Mouse (Mus musculus) lung, postnatal 10 days (tissue): Measurements from ENCODE around the gene Magi1.
A peak's percentile ranks its signal among the peaks of the same experiment; 100 is the strongest.

Experiments used
- DNase-seq: peaks from one replicate; pipeline ENCODE4 v3.0.0; 2021

The Magi1 gene

DNA sequence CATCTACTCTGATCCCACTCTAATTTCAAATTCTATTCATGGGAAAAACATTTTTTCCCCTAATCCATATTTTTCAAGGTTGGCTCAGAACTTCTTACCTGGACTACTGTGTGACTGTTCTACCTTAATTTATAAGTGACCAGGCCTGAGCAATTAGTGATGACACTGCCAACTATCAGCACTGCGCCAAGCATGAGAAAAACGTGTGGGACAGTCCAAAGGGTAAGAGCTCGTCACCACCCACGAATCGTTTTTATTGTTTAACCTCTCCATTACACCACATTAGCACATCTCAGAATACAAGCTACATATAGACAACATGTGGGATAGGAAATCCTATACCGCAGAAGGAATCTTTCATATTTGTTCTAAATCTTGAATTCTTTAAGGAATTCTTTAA is 347.4 kb downstream of the Magi1 start:
- no peak for DNase-seq

DNA sequence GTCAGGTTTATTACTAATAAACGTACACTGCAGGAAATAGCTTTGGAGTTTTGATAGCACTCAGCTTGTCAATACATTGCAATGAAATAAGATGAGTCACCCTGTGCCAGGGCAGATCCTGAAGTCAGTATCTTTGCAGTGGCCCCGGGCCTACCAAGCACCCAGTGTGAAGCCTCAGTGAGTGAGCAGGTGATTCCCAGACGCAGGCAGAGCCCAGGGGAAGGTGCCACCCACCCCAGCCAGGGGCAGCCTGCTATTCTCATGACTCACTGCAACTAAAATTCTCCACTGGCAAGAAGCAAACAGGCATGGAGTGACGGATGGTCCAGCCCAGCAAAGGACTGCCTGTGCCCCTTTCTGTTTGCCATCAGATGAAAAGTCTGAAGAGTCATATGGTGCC is 347.9 kb downstream of the Magi1 start:
- no peak for DNase-seq

GRCm38 (mm10) chr6:93934700-93935099 is 349.0 kb downstream of the Magi1 start:
- DNase-seq: no peak

GRCm38 (mm10) chr6:93924568-93924967 is 359.1 kb downstream of the Magi1 start:
- no peak for DNase-seq

DNA sequence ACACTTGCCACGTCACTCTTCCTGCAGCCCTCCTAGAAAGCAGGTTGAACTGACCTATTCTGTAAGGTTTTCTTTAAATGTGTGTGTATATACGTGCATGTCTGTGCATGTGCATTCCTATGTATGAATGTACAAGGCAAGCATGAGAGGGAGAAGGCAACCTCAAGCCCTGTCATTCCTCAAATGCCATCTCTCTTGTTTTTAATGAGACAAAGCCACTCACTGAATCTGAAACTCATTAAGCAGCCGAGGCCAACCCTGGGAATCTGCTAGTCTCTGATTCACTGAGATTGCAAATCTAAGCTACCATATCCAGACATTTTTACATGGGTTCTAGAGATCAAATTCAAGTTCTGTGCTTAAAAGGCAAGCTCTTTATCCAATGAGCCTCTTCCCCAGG is 359.7 kb downstream of the Magi1 start:
- no peak for DNase-seq

DNA sequence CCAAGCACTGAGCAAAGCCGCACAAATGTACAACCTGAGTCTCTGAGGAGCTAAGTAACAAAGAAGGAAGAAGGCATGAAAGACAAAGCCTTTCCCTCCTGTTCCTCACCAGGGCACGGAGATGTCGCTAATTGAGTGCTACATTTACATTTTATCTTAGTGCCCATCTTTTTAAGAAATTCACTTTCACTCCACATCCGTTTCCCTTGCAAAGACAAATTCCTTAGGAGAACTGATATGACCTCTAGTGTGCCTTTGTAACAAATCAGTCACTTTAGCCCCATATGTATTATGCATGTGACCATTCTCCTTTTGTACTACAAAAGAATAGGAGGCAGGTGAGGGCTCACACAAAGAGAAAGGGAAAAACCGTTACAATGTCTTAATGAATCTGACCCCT is 360.4 kb downstream of the Magi1 start:
- no peak for DNase-seq

GRCm38 (mm10) chr6:93922931-93923330 is 360.8 kb downstream of the Magi1 start:
- DNase-seq: no peak

- no peak for DNase-seq
These were observed 370.4 kb downstream of the Magi1 start for GRCm38 (mm10) chr6:93913226-93913861.

DNA sequence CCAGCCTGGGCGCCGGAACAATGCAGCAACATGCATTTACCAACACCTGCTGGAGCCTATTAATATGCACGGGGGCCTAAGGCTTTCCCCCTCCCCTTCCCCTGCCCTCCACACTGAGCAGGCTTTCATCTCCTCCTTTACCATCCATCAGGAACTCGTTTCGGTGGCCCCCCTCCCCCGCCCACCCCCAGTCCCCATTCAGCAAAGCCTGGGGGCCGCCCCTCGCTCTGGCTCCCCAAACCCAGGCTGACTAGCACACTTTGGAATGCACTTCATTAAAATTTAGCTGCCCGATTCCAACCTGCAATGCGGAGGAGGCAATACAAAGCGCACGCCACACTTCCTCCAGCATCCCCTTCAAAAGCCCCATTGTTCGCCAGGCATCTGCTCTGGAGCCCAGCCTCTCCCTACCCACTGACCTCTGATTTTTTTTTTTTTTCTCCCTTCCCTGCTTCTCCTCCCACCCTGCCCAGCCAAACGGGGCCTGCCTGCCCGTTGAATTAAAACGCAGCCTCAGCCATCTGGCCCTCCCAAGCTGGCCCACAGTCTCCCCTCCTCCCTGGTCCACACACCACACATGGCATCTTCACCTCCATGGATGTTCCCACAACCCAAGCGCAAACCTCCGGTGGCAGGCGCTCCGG is 371.0 kb downstream of the Magi1 start:
- peak; percentile 6 for DNase-seq

- DNase-seq: no peak
These were observed 371.6 kb downstream of the Magi1 start for GRCm38 (mm10) chr6:93912003-93912581.

GRCm38 (mm10) chr6:93911420-93911819 is 372.3 kb downstream of the Magi1 start:
- DNase-seq: no peak

DNA sequence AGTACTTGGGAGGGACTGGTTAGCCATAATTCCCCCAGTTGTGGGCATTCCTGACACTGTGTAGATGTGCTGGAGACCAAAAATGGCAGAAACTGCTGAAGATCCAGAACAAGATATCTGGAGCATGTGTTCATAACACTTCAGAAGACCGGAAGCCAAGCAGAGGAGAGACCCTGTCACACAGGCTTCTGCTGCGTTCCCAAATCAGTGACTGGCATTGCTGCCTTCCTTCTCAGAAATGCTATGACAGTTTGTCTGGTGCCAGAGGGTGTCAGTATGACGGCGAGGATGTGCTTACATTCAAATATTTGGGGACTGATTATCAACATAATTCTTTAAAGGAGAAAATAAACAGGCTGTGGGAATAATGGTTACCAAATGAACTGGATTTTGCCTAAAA is 373.7 kb downstream of the Magi1 start:
- no peak for DNase-seq

GRCm38 (mm10) chr6:93904987-93905386 is 378.7 kb downstream of the Magi1 start:
- no peak for DNase-seq

- DNase-seq: no peak
These were observed 381.5 kb downstream of the Magi1 start for GRCm38 (mm10) chr6:93902239-93902638.

DNA sequence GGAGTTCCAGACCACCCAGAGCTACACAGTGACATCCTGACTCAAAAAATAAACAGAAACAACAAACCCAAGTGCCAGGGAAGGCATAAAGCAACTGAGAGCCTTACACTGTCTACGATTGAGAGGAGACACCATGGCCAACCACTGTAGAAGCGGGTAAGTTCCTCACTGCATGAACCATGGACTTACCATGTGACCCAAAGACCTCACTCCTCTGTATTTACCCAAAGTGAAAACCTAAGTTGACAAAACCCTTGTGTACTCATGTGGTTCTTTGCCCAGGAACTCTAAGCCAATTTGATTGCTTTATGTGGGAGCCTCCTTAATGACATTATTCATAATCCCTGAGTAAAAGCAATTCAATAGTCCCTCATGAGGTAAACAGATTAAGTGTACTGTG is 382.3 kb downstream of the Magi1 start:
- no peak for DNase-seq

DNA sequence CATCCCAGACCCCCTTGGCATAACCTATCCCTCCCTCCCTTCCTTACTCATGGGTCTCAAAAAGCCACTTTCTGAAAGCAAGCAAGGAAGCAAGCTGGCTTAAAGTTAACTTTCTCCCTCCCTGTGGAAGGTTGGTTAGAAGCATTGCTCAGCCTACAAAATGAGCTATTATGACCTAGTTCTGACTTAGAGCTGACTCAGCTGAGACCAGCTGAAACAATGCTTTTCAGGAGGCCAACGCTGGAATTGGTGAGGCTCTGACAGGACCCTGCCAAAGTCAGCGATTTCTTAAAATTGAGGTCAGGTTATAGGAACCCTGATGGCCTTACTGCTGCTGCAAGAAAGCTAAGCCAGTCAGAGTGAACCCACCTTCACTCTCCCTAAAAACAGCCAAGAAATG is 386.2 kb downstream of the Magi1 start:
- no peak for DNase-seq

GRCm38 (mm10) chr6:93895721-93896120 is 388.0 kb downstream of the Magi1 start:
- DNase-seq: no peak

DNA sequence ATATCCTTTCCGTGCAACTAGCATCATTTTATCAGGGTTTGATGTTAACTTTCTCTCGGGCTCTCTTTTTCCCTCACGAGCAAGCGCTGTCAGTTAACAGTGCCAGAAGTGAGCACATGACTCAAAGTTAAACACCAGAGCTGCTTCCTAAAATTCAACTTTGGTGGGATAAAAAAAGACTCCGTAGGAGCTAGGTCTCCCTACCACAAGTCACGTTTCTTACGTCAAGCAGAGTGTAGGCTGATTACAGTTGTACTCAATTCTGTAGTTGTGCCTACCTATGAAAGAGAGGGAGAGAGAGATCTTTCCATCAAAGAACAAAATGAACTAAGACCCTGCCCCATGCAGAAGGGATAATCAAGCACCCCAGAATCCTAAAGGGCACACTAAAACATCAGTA is 389.8 kb downstream of the Magi1 start:
- DNase-seq: no peak

DNA sequence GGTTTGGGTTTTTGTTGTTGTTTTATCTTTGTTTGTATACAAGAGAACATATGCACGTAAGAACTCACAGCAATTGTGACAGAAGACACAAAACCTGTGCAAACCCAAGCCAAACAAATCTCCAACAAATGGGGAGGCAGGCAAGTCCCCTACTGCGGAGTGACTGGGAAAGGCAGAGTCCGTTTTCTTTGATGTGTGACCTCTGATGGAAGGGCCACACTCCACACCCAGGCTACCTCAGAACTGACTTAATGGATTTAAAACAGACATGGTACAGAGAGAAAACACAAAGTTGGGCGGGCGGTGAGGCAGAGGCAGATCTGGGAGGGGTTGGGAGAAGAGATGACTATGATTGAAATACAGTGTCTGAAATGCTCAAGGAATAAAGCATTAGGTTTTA is 390.8 kb downstream of the Magi1 start:
- DNase-seq: no peak

GRCm38 (mm10) chr6:93890011-93890410 is 393.7 kb downstream of the Magi1 start:
- no peak for DNase-seq

DNA sequence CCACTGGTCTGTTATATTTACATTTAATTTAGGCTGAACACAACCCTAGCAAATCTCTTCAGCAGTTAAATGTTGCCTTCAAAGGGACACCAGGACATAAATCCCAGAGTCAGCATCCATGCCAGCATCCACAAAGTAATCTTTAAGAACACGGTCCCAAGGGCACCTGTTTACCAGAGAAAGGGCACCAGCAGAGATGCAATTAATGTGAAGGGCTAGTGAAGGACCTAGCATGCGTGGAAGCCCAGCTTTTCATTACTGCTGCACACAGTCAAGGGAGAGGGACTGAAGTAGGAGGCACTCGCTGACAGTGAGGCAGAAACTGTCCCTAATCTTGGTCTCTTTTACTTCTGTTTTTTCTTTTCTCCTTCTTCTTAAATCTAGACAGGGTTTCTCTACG is 406.4 kb downstream of the Magi1 start:
- DNase-seq: no peak

GRCm38 (mm10) chr6:93874936-93875335 is 408.8 kb downstream of the Magi1 start:
- no peak for DNase-seq

DNA sequence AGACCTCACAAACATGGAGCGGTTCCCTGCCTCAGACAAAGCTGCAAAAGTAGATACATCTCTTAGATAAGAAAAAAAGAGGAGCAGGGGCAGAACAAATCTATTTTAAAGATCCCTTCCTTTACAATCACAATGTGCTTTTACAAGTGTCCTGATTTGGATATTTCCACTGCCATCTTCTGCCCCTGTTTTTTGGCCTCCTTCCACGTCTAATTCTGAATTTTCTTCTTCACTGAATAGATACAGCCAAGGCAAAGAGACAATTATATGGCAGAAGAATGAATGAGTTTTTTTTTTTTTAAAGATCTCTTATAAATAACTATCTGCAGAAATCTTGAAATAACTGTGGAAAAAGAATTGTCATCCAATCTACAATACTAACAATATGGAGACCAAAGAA is 409.3 kb downstream of the Magi1 start:
- no peak for DNase-seq

- DNase-seq: no peak
These were observed 410.2 kb downstream of the Magi1 start for GRCm38 (mm10) chr6:93873536-93873935.

GRCm38 (mm10) chr6:93871516-93871915 is 412.2 kb downstream of the Magi1 start:
- DNase-seq: no peak
